Mouse (Mus musculus): ENCODE data around the gene Lrp6. TPM values are rescaled to one million over a fixed set of nuclear protein-coding genes. Genes with fewer than 3 reads are reported as not detected.

Lrp6 gene
- polyA plus RNA-seq, 2 experiments = 6.2 to 6.9 TPM

DNA sequence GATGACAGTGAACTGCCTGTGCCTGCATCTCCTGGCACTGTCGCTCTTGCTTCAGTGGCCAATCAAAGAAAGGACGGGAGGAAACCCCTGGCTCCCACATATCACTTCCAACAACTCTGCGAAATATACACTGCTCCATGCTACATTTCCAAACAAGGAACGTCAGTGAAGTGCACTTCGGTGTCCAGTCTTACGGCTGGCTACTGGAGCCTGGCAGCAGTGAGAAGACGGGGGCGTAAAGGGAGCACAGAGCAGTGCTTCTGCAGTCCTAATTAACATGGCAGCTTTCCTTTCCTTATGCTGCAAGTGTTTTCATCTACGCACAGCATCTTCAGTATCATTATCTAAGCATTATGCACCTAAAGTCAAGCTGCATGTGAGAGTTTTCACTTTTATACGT, 45.4 kb downstream of the Lrp6 start:
- H3K27ac ChIP-seq = no peak overlapping the region
- no peak for TF ChIP-seq EP300 (IDR thresholded peaks at IDR 0.05; ENCODE audit: low read depth)
- TF ChIP-seq CTCF (IDR thresholded peaks at IDR 0.05; ENCODE audit: low read depth) = no peak
- H3K4me2 ChIP-seq (ENCODE audit: low read depth) = no peak overlapping the region
- ATAC-seq (ENCODE audit: insufficient read depth) = no peak
- H3K4me3 ChIP-seq (ENCODE audit: insufficient read depth in 1 of 2, low read depth in 2 of 2, low read length in 2 of 2) = no peak overlapping the region
- no peak overlapping the region for H3K9ac ChIP-seq (replicated peaks)
- H3K9me3 ChIP-seq (ENCODE audit: control insufficient read depth, low read length) = no peaks in the 10 kb centered on the region
- peaks cover 7 to 20% of the 10 kb centered on the region in 2 experiments for H3K4me1 ChIP-seq (replicated peaks; ENCODE audit: control insufficient read depth in 2 of 2, insufficient read depth in 2 of 2, low read length in 1 of 2)
- H3K36me3 ChIP-seq (replicated peaks; ENCODE audit: control insufficient read depth, insufficient read depth, low read depth) = no peaks in the 10 kb centered on the region; the same call in 1 of the 2 replicates
- 84% methylated on average over 10 of the region's 10 CpGs for WGBS (ENCODE audit: insufficient replicate concordance)
- H3K27me3 ChIP-seq (ENCODE audit: control insufficient read depth, insufficient read depth, low read length) = no peaks in the 10 kb centered on the region
- DNase-seq (ENCODE audit: low read depth in 3 of 3, low spot score in 3 of 3) = no peak

GRCm38 (mm10) chr6:134520821-134521220, 45.9 kb downstream of the Lrp6 start:
- no peak overlapping the region for H3K4me3 ChIP-seq (ENCODE audit: insufficient read depth in 1 of 2, low read depth in 2 of 2, low read length in 2 of 2)
- H3K36me3 ChIP-seq (replicated peaks; ENCODE audit: control insufficient read depth, insufficient read depth, low read depth) = no peaks in the 10 kb centered on the region; the same call in 1 of the 2 replicates
- H3K9ac ChIP-seq (replicated peaks) = no peak overlapping the region
- H3K27me3 ChIP-seq (ENCODE audit: control insufficient read depth, insufficient read depth, low read length) = no peaks in the 10 kb centered on the region
- H3K27ac ChIP-seq = no peak overlapping the region
- H3K9me3 ChIP-seq (ENCODE audit: control insufficient read depth, low read length) = no peaks in the 10 kb centered on the region
- DNase-seq (ENCODE audit: low read depth in 3 of 3, low spot score in 3 of 3) = no peak
- no peak overlapping the region for H3K4me2 ChIP-seq (ENCODE audit: low read depth)
- peaks cover 5 to 18% of the 10 kb centered on the region in 2 experiments for H3K4me1 ChIP-seq (replicated peaks; ENCODE audit: control insufficient read depth in 2 of 2, insufficient read depth in 2 of 2, low read length in 1 of 2)
- TF ChIP-seq CTCF (IDR thresholded peaks at IDR 0.05; ENCODE audit: low read depth) (no peak), EP300 (IDR thresholded peaks at IDR 0.05; ENCODE audit: low read depth) (no peak)
- no peak for ATAC-seq (ENCODE audit: insufficient read depth)
- WGBS (ENCODE audit: insufficient replicate concordance) = 55% methylated on average over 3 of the region's 3 CpGs

DNA sequence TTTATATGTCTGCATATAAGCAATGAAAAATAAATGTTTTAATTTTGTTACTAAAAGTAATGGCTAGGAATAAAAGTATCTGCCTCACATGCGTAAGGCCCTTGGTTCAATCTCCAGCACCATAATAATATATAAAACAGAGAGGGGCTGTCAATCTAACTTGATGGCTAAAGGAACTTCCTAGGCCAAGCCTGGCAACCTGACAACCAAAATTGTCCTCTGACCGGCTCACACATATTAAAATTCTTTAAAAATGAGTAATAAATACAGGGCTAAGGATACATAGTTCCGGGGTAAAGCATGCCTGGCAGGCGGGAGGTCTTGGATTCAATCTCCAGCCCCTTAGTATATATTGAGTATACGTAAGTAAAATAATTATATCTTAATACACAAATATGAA, 48.3 kb downstream of the Lrp6 start:
- ATAC-seq (ENCODE audit: insufficient read depth) (no peak), DNase-seq (ENCODE audit: low read depth in 3 of 3, low spot score in 3 of 3) (no peak)
- Histone ChIP-seq H3K36me3 (replicated peaks; ENCODE audit: control insufficient read depth, insufficient read depth, low read depth) (no peaks in the 10 kb centered on the region; the same call in 1 of the 2 replicates), H3K9ac (replicated peaks) (no peak overlapping the region), H3K4me2 (ENCODE audit: low read depth) (no peak overlapping the region), H3K4me3 (ENCODE audit: insufficient read depth in 1 of 2, low read depth in 2 of 2, low read length in 2 of 2) (no peak overlapping the region), H3K9me3 (ENCODE audit: control insufficient read depth, low read length) (no peaks in the 10 kb centered on the region), H3K27me3 (ENCODE audit: control insufficient read depth, insufficient read depth, low read length) (no peaks in the 10 kb centered on the region), H3K4me1 (replicated peaks; ENCODE audit: control insufficient read depth in 2 of 2, insufficient read depth in 2 of 2, low read length in 1 of 2) (peaks cover 0 to 8% of the 10 kb centered on the region in 2 experiments; a peak in 2 of 4 replicates), H3K27ac (no peak overlapping the region)
- WGBS (ENCODE audit: insufficient replicate concordance) = 76% methylated on average over 5 of the region's 5 CpGs
- TF ChIP-seq CTCF (IDR thresholded peaks at IDR 0.05; ENCODE audit: low read depth) = no peak
- no peak for TF ChIP-seq EP300 (IDR thresholded peaks at IDR 0.05; ENCODE audit: low read depth)

DNA sequence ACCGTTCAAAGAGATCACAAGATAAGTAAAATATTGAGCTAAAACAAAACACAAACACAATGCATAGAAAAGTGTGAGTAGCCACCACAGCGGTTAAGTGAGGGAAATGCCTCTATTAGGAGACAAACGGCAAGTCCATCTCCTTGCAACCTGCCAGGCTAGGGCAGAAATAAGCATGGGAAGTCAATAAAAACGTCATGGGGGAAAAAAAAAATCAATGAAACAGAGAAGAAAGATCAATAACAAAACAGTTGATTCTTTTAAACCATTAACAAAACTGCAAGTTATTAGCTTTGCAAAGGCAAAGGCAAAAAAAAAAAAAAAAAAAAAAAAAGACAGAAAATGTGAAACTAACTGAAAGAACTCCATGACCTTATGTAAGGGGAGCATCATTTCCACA, 49.6 kb downstream of the Lrp6 start:
- no peaks in the 10 kb centered on the region for H3K27me3 ChIP-seq (ENCODE audit: control insufficient read depth, insufficient read depth, low read length)
- ATAC-seq (ENCODE audit: insufficient read depth) (no peak), DNase-seq (ENCODE audit: low read depth in 3 of 3, low spot score in 3 of 3) (no peak)
- no peak overlapping the region for H3K27ac ChIP-seq
- H3K4me3 ChIP-seq (ENCODE audit: insufficient read depth in 1 of 2, low read depth in 2 of 2, low read length in 2 of 2) = no peak overlapping the region
- H3K4me1 ChIP-seq (replicated peaks; ENCODE audit: control insufficient read depth in 2 of 2, insufficient read depth in 2 of 2, low read length in 1 of 2) = peaks cover 0 to 8% of the 10 kb centered on the region in 2 experiments; a peak in 2 of 4 replicates
- no peak overlapping the region for H3K4me2 ChIP-seq (ENCODE audit: low read depth)
- no peaks in the 10 kb centered on the region; the same call in none of the 2 replicates for H3K36me3 ChIP-seq (replicated peaks; ENCODE audit: control insufficient read depth, insufficient read depth, low read depth)
- 56% methylated on average over 4 of the region's 4 CpGs for WGBS (ENCODE audit: insufficient replicate concordance)
- no peaks in the 10 kb centered on the region for H3K9me3 ChIP-seq (ENCODE audit: control insufficient read depth, low read length)
- no peak for TF ChIP-seq CTCF (IDR thresholded peaks at IDR 0.05; ENCODE audit: low read depth)
- TF ChIP-seq EP300 (IDR thresholded peaks at IDR 0.05; ENCODE audit: low read depth) = no peak
- no peak overlapping the region for H3K9ac ChIP-seq (replicated peaks)

DNA sequence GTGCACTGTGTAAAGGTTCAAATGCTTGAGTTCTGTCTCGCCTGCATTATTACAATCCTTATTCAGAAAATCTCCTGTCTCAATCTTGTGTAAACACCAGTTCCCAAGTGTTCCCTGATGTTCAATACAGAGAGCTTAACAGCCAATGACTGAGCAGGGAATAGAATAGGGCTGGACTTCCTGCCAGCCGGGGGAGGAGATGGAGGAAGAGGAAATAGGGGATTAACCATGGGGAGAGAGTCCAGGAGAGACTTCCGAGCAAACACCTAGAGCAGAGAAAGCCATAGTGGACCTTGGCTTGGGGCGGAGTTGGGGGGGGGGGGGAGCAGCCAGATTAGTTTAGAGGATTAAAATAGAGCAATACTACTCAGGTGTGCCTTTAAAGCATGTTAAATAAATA, 51.3 kb downstream of the Lrp6 start:
- H3K4me2 ChIP-seq (ENCODE audit: low read depth) = no peak overlapping the region
- peaks cover 3 to 11% of the 10 kb centered on the region in 2 experiments; a peak in 3 of 4 replicates for H3K4me1 ChIP-seq (replicated peaks; ENCODE audit: control insufficient read depth in 2 of 2, insufficient read depth in 2 of 2, low read length in 1 of 2)
- H3K27me3 ChIP-seq (ENCODE audit: control insufficient read depth, insufficient read depth, low read length) = no peaks in the 10 kb centered on the region
- ATAC-seq (ENCODE audit: insufficient read depth) (peak; percentile 70; the same call in 1 of the 2 replicates), DNase-seq (ENCODE audit: low read depth in 3 of 3, low spot score in 3 of 3) (no peak)
- TF ChIP-seq CTCF (IDR thresholded peaks at IDR 0.05; ENCODE audit: low read depth) (no peak), EP300 (IDR thresholded peaks at IDR 0.05; ENCODE audit: low read depth) (no peak)
- 54% methylated on average over 4 of the region's 4 CpGs for WGBS (ENCODE audit: insufficient replicate concordance)
- H3K27ac ChIP-seq = no peak overlapping the region
- no peaks in the 10 kb centered on the region; the same call in none of the 2 replicates for H3K36me3 ChIP-seq (replicated peaks; ENCODE audit: control insufficient read depth, insufficient read depth, low read depth)
- no peak overlapping the region for H3K9ac ChIP-seq (replicated peaks)
- H3K4me3 ChIP-seq (ENCODE audit: insufficient read depth in 1 of 2, low read depth in 2 of 2, low read length in 2 of 2) = no peak overlapping the region
- no peaks in the 10 kb centered on the region for H3K9me3 ChIP-seq (ENCODE audit: control insufficient read depth, low read length)
